Mouse (Mus musculus) embryonic facial prominence, embryonic 15.5 days (tissue): ENCODE results near the gene Olfr911-ps1. TPM values are rescaled to one million over a fixed set of nuclear protein-coding genes. Genes with fewer than 3 reads are reported as not detected.

ENCODE experiments used
- ATAC-seq: fragments of 200-750 bp; cut with Nextera tagmentation; 2 replicates; pipeline ENCODE4 v1.8.0; 2017; ENCODE audit warnings: low read depth, moderate TSS enrichment; ENCODE audit not compliant: insufficient number of reproducible peaks, low FRiP score, low TSS enrichment
- H3K27ac ChIP-seq: fragments of 300-500 bp; sonication (generic); replicated peaks from 2 replicates; pipeline ENCODE4 v1.5.1; 2015; ENCODE audit warnings: mild to moderate bottlenecking, inconsistent platforms
- H3K27me3 ChIP-seq: fragments of 300-500 bp; sonication (generic); 2 replicates; pipeline ENCODE4 v1.6.1; 2015; ENCODE audit warnings: inconsistent platforms
- H3K36me3 ChIP-seq: fragments of 300-500 bp; sonication (generic); 2 replicates; pipeline ENCODE4 v1.6.1; 2015; ENCODE audit warnings: mild to moderate bottlenecking, inconsistent platforms
- H3K4me1 ChIP-seq: fragments of 300-500 bp; sonication (generic); 2 replicates; pipeline ENCODE4 v1.6.1; 2015; ENCODE audit warnings: inconsistent platforms
- H3K4me2 ChIP-seq: fragments of 300-500 bp; sonication (generic); replicated peaks from 2 replicates; pipeline ENCODE4 v1.6.1; 2015; ENCODE audit warnings: mild to moderate bottlenecking, inconsistent platforms
- H3K4me3 ChIP-seq: fragments of 300-500 bp; sonication (generic); replicated peaks from 2 replicates; pipeline ENCODE4 v1.5.1; 2015; ENCODE audit warnings: mild to moderate bottlenecking, inconsistent platforms
- H3K9ac ChIP-seq: fragments of 300-500 bp; sonication (generic); 2 replicates; pipeline ENCODE4 v1.6.1; 2015; ENCODE audit warnings: inconsistent platforms
- H3K9me3 ChIP-seq: fragments of 300-500 bp; sonication (generic); replicated peaks from 2 replicates; pipeline ENCODE4 v1.6.1; 2016; ENCODE audit warnings: inconsistent platforms
- WGBS: fragments of 180-500 bp; shearing (Covaris S2); methylation state at CpG from one replicate; pipeline ENCODE4 v1.1.7; 2015; 5-methylcytosine and 5-hydroxymethylcytosine counted together
- polyA plus RNA-seq: library from polyadenylated mRNA; unstranded; fragments of >200 nt; fragmentation: Nextera tagmentation; extraction: Ambion mirVana; gene quantifications from 2 replicates; pipeline ENCODE4 v1.2.1, GENCODE M21; 2015

The Olfr911-ps1 gene
- polyA plus RNA-seq = not detected in 2 replicates

DNA sequence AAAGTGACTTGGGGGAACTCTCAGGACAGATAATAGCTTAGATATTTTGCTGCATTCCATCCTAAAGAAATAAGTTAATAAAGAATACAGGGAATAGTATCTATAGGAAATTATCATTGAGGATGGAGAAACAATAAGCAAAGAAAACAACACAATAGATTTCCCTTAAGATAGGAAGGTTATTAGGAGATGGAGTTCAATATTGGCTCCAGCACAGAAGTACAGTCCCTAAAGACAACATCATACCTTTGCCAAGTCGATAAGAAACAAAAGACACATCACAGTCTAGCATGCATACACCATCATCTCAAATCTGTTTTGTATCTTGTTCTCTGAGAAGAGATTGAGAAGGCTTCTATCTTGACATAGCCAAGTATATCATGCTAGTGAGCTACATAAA lies at the start of gene Olfr911-ps1:
TSS of gene Olfr911-ps1 (plus strand) at position 301 of the 400 bp plus-strand sequence.
- H3K4me3 ChIP-seq = no peak within 1 kb of the TSS
- no peak for ATAC-seq
- no peaks in the 10 kb centered on the region for H3K27me3 ChIP-seq
- H3K27ac ChIP-seq = no peak within 1 kb of the TSS
- no peak within 1 kb of the TSS for H3K4me2 ChIP-seq
- H3K9me3 ChIP-seq = no peaks in the 10 kb centered on the region
- H3K4me1 ChIP-seq = no peaks in the 10 kb centered on the region
- H3K9ac ChIP-seq = no peak within 1 kb of the TSS
- H3K36me3 ChIP-seq = no peaks in the 10 kb centered on the region
- WGBS = 67% methylated on average over 1 of the region's 1 CpGs

DNA sequence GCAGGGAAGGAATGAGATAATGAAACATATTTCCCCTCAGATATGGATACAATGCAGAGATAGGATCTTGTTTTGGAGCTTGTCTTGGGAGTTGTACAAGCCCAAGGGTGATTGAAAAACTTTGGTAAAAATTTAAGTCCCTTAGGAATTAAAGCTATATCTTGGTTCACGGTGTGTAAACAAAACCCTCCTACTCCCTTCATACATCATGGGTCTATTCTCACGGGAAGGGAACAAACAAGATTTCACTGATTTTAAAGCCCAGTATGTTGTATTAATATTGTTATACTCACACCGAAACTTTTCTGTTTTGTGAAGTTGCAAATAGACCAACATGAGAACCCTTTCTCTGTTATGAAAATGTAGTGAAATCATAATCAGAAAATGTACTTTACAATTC lies 34.6 kb upstream of the Olfr911-ps1 start, which contains the start of gene Olfr906:
TSS of gene Olfr906 (plus strand) at position 301 of the 400 bp plus-strand sequence.
- Histone ChIP-seq H3K4me3 (no peak within 1 kb of the TSS), H3K36me3 (no peaks in the 10 kb centered on the region), H3K9me3 (no peaks in the 10 kb centered on the region), H3K27me3 (no peaks in the 10 kb centered on the region), H3K4me2 (no peak within 1 kb of the TSS), H3K27ac (no peak within 1 kb of the TSS), H3K4me1 (no peaks in the 10 kb centered on the region), H3K9ac (no peak within 1 kb of the TSS)
- 81% methylated on average over 3 of the region's 3 CpGs for WGBS
- no peak for ATAC-seq

DNA sequence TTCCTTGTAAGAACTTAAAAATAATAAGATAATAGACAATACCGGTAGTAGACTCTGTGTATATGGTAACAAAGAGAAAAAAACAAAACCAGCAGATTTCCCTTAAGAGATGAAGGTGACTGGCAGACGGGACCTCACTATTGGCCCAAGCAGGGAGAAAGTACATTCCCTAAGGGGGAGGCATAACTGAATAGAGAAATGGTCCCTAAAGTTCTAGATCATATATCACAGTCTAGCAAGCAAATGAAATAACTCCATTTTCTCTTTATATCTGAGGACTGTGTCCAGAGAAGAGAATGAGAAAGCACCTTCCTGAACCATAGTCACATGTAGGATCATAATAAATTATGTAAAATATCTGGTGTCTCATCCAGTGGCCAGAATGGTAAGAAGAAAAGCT lies 25.9 kb upstream of the Olfr911-ps1 start, which contains the start of gene Olfr907:
TSS of gene Olfr907 (plus strand) at position 301 of the 400 bp plus-strand sequence.
- Histone ChIP-seq H3K4me3 (no peak within 1 kb of the TSS), H3K27ac (no peak within 1 kb of the TSS), H3K9ac (no peak within 1 kb of the TSS), H3K4me1 (no peaks in the 10 kb centered on the region), H3K36me3 (no peaks in the 10 kb centered on the region), H3K9me3 (no peaks in the 10 kb centered on the region), H3K4me2 (no peak within 1 kb of the TSS), H3K27me3 (no peaks in the 10 kb centered on the region)
- no peak for ATAC-seq
- 68% methylated on average over 2 of the region's 2 CpGs for WGBS

DNA sequence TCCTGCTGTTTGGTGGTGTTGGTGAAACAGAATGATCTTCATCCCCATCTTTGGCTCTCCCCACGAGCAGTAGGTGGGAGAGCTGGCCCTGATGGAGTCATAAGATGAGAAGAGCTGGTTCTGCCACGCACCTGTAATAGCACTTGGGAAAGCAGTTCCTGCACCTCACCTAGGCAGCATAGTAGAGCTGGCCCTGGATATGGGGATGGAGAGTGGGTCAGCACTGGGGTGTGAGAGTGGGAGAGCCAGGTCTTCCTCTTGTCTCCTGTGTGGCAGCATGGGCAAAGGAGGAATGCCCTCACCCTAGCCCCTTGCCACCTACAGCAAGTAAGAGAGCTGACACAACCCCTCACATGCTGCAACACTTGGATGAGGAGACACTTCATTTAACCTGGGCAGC lies 9.0 kb upstream of the Olfr911-ps1 start:
- Histone ChIP-seq H3K4me2 (no peak overlapping the region), H3K27me3 (no peaks in the 10 kb centered on the region), H3K4me1 (no peaks in the 10 kb centered on the region), H3K9ac (no peak overlapping the region), H3K4me3 (no peak overlapping the region), H3K27ac (no peak overlapping the region), H3K9me3 (no peaks in the 10 kb centered on the region), H3K36me3 (no peaks in the 10 kb centered on the region)
- no peak; the same call in 1 of the 2 replicates for ATAC-seq
- 67% methylated on average over 2 of the region's 2 CpGs for WGBS

DNA sequence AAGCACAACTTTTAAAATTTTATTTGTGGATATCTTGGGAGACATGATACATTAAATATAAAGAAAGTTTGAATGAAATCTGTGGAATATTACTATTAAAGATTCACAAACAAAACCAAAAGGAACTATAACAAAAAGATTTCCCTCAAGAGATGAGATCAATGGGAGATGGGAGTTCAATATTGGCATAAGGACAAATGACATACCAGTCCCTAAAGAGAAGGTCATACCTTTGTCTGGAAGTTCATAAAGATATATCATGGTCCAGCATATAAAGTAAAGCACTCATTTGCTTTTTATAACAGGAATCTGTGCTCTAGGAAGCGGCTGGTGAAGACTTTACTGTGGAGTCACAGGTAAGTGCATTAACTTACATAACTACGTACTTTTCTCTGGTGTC lies 16.2 kb downstream of the Olfr911-ps1 start, which contains the start of gene Olfr910:
TSS of gene Olfr910 (plus strand) at position 301 of the 400 bp plus-strand sequence.
- Histone ChIP-seq H3K4me3 (no peak within 1 kb of the TSS), H3K36me3 (no peaks in the 10 kb centered on the region), H3K27ac (no peak within 1 kb of the TSS), H3K4me1 (no peaks in the 10 kb centered on the region), H3K27me3 (no peaks in the 10 kb centered on the region), H3K4me2 (no peak within 1 kb of the TSS), H3K9me3 (no peaks in the 10 kb centered on the region), H3K9ac (no peak within 1 kb of the TSS)
- 87% methylated on average over 2 of the region's 2 CpGs for WGBS
- ATAC-seq = no peak

Other genes with a start within 250 kb of the Olfr911-ps1 start
- gene Olfr896-ps1, start 230.5 kb upstream of the Olfr911-ps1 start, polyA plus RNA-seq = not detected in 2 replicates
- 0.20 TPM in 1 of 2 replicates, not detected in the other for gene Olfr25, start 192.5 kb upstream of the Olfr911-ps1 start, polyA plus RNA-seq
- gene Olfr898, start 173.2 kb upstream of the Olfr911-ps1 start, polyA plus RNA-seq = not detected in 2 replicates
- 0.11 and 0.20 TPM in 2 replicates for gene Olfr250, start 154.7 kb upstream of the Olfr911-ps1 start, polyA plus RNA-seq
- gene Olfr251, start 144.5 kb upstream of the Olfr911-ps1 start, polyA plus RNA-seq = not detected in 2 replicates
- not detected in 2 replicates for gene Olfr147, start 119.9 kb upstream of the Olfr911-ps1 start, polyA plus RNA-seq
- gene Olfr901, start 92.1 kb upstream of the Olfr911-ps1 start, polyA plus RNA-seq = not detected in 2 replicates
- gene Olfr902, start 73.9 kb upstream of the Olfr911-ps1 start, polyA plus RNA-seq = not detected in 2 replicates
- not detected in 2 replicates for gene Olfr904, start 58.4 kb upstream of the Olfr911-ps1 start, polyA plus RNA-seq
- gene Olfr905, start 50.5 kb upstream of the Olfr911-ps1 start, polyA plus RNA-seq = 0.05 TPM in 1 of 2 replicates, not detected in the other
- gene Olfr906, start 34.5 kb upstream of the Olfr911-ps1 start, polyA plus RNA-seq = not detected in 2 replicates
- gene Olfr907, start 25.8 kb upstream of the Olfr911-ps1 start, polyA plus RNA-seq = not detected in 2 replicates
- gene Olfr910, start 16.3 kb downstream of the Olfr911-ps1 start, polyA plus RNA-seq = 0.11 TPM in 1 of 2 replicates, not detected in the other
- gene Olfr912, start 58.6 kb downstream of the Olfr911-ps1 start, polyA plus RNA-seq = not detected in 2 replicates
- not detected in 2 replicates for gene Olfr913, start 71.2 kb downstream of the Olfr911-ps1 start, polyA plus RNA-seq
- not detected in 2 replicates for gene Olfr914, start 83.5 kb downstream of the Olfr911-ps1 start, polyA plus RNA-seq
- gene Olfr916, start 138.3 kb downstream of the Olfr911-ps1 start, polyA plus RNA-seq = not detected in 2 replicates
- gene Olfr917, start 144.3 kb downstream of the Olfr911-ps1 start, polyA plus RNA-seq = not detected in 2 replicates
- 0.05 TPM in 1 of 2 replicates, not detected in the other for gene Olfr918, start 153.0 kb downstream of the Olfr911-ps1 start, polyA plus RNA-seq
- gene Olfr919, start 182.1 kb downstream of the Olfr911-ps1 start, polyA plus RNA-seq = not detected in 2 replicates
- 28.9 and 30.4 TPM in 2 replicates for gene Vwa5a, start 196.7 kb downstream of the Olfr911-ps1 start, polyA plus RNA-seq
- 0.04 TPM in 1 of 2 replicates, not detected in the other for gene Olfr920, start 230.7 kb downstream of the Olfr911-ps1 start, polyA plus RNA-seq